Mouse (Mus musculus): Measurements from ENCODE around the gene Fgf22.

- TF ChIP-seq CTCF (IDR thresholded peaks at IDR 0.05; ENCODE audit: borderline replicate concordance, insufficient read depth, low read length), result no peak
- TF ChIP-seq POLR2A (IDR thresholded peaks at IDR 0.05; ENCODE audit: low read depth, low read length), result no peak
These were observed 24.3 kb downstream of the Fgf22 start for GRCm38 (mm10) chr10:79779193-79779592.
